Mouse (Mus musculus): Measurements from ENCODE around the gene Rnf225.

DNA sequence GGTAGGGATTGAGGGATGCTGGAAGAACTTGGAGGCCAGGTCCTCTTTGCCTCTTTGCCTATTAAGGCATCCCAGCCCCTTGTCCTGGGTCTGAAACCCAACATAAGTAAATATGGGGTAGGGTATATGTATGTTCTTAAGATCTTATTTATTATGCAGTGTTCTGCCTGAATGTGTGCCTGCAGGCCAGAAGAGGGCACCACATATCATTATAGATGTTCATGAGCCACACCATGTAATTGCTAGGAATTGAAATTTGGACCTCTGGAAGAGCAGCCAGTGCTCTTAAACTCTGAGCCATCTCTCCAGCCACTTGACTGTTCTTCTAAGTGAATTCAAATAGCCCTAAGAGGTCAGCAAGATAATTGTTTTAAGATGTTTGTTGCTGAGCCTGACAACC is 13.7 kb upstream of the Rnf225 start:
- no peak; the same call in 1 of the 2 replicates for TF ChIP-seq CTCF (conservative IDR thresholded peaks at IDR 0.05; ENCODE audit: low read length)
- TF ChIP-seq NANOG (IDR thresholded peaks at IDR 0.05; ENCODE audit: borderline replicate concordance, low read length) = no peak

Data from E14TG2a.4 (cell line).